Mouse (Mus musculus) spleen, adult 2 months (tissue): ENCODE results near the gene Lbx2. TPM values are rescaled to one million over a fixed set of nuclear protein-coding genes. Genes with fewer than 3 reads are reported as not detected.

ENCODE experiments used
- DNase-seq, 2 experiments: peaks; one replicate each; pipeline versions ENCODE4 v3.0.0 to v3.0.0-alpha.2; 2012 to 2021; ENCODE audit warnings: low spot score in 2 of 2, low read depth in 1 of 2
- H3K27ac ChIP-seq: fragments of 200-500 bp; 2 replicates; pipeline ENCODE4 v1.5.1; 2012; ENCODE audit warnings: low read length, inconsistent platforms; ENCODE audit not compliant: insufficient read depth
- H3K27me3 ChIP-seq: fragments of 200-500 bp; 2 replicates; pipeline ENCODE4 v1.6.1; 2012; ENCODE audit warnings: mild to moderate bottlenecking, moderate library complexity, low read length, inconsistent platforms; ENCODE audit not compliant: control insufficient read depth, insufficient read depth
- H3K36me3 ChIP-seq: fragments of 200-500 bp; 2 replicates; pipeline ENCODE4 v1.6.1; 2012; ENCODE audit warnings: mild to moderate bottlenecking, low read length, inconsistent platforms; ENCODE audit not compliant: control insufficient read depth, insufficient read depth
- H3K4me1 ChIP-seq: fragments of 200-500 bp; 2 replicates; pipeline ENCODE4 v1.6.1; 2011; ENCODE audit warnings: inconsistent platforms; ENCODE audit not compliant: control insufficient read depth, insufficient read depth, insufficient read length
- H3K4me3 ChIP-seq: fragments of 200-500 bp; 2 replicates; pipeline ENCODE4 v1.5.1; 2011; ENCODE audit warnings: mild to moderate bottlenecking, inconsistent platforms; ENCODE audit not compliant: insufficient read depth, insufficient read length; ENCODE audit errors: extremely low read depth
- CTCF ChIP-seq: fragments of 200-500 bp; IDR thresholded peaks from 2 replicates; pipeline ENCODE4 v1.5.1; 2011; ENCODE audit warnings: mild to moderate bottlenecking, inconsistent platforms; ENCODE audit not compliant: insufficient read depth, insufficient read length, insufficient replicate concordance; ENCODE audit errors: extremely low read depth
- POLR2A ChIP-seq: fragments of 200-500 bp; IDR thresholded peaks from 2 replicates; pipeline ENCODE4 v1.6.1; 2011; ENCODE audit warnings: low read depth, low read length, inconsistent platforms
- WGBS: fragments of 180-500 bp; shearing (Covaris S2); methylation state at CpG from one replicate; pipeline ENCODE4 v1.1.7; 2018; 5-methylcytosine and 5-hydroxymethylcytosine counted together
- polyA plus RNA-seq: library from polyadenylated mRNA; depleted of rRNA; stranded (reverse); fragments of >200 nt; gene quantifications from 2 replicates; pipeline ENCODE4 v1.2.3, GENCODE M21; 2012

The Lbx2 gene
- polyA plus RNA-seq, 1 experiment: 2.8 TPM

DNA sequence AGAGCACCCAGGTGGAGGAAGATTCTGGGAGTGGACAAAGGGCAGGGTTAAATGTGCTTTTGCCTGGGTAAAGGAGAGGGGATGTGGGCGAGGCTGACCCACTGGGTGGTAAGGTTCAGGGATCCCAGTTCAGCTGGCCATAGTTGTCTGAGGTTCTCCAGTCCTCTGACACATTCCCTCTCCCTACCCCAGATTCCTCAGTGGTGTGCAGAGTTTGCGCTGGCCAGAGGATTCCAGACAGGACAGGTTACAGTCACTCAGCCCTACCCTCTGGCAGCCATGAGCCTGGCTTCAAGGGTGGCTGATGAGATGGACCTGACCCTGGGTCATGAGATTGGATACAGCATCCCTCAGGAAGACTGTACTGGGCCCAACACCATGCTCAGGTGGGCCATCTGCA is 27.4 kb upstream of the Lbx2 start:
- Histone ChIP-seq H3K27me3 (no peaks in the 10 kb centered on the region), H3K27ac (no peak overlapping the region), H3K4me3 (no peak overlapping the region), H3K4me1 (peaks cover 4% of the 10 kb centered on the region; the same call in 1 of the 2 replicates), H3K36me3 (peaks cover 11% of the 10 kb centered on the region)
- whole genome bisulfite sequencing: 98% methylated on average over 2 of the region's 2 CpGs
- no peak for DNase-seq
- TF ChIP-seq POLR2A (no peak), CTCF (no peak)

DNA sequence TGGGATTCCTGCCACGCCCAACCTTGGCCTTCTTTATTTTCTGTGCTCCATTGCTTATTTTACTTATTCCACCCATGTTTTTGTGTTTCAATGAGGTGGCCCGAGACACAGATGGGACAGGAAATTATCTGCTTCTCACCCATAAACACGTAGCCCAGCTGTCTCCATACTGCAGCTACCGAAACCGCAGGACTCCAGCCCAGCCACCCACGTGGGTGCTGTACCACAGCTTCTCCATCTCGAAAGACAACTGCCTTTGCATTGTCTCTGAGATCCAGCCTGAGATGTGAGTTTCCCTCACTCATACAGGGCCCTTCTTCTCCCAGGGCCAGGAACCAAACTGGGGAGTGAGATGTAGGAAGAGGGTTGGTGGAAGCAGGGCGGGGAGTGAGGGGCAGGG is 20.2 kb upstream of the Lbx2 start:
- no peak overlapping the region for H3K27ac ChIP-seq
- no peak for DNase-seq
- H3K36me3 ChIP-seq: no peaks in the 10 kb centered on the region
- WGBS: 31% methylated on average over 8 of the region's 8 CpGs
- H3K4me3 ChIP-seq: no peak overlapping the region
- H3K4me1 ChIP-seq: peaks cover 22% of the 10 kb centered on the region
- TF ChIP-seq CTCF (no peak), POLR2A (no peak)
- H3K27me3 ChIP-seq: peaks cover 25% of the 10 kb centered on the region

DNA sequence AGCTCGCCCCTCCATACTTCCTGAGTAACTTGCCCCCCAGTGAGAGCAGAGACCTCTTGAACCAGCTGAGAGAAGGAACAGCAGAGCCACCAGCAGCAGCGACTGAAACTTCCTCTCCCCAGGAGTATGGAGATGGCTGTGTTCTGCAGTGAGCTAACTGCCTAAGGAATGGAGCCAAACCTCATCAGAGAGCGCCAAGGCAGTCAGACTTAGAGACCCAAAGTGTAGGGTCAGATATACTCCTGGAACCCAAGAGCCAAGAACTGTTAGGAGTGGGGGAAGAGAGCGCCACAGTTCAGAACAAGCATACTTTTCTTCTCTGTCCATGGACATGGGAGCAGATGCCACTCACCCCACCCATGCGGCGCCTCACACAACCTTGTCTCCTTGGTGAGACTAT is 19.7 kb upstream of the Lbx2 start:
- Histone ChIP-seq H3K27ac (no peak overlapping the region), H3K27me3 (peaks cover 29% of the 10 kb centered on the region), H3K4me3 (no peak overlapping the region), H3K36me3 (no peaks in the 10 kb centered on the region), H3K4me1 (peaks cover 26% of the 10 kb centered on the region)
- DNase-seq: no peak
- TF ChIP-seq POLR2A: no peak
- TF ChIP-seq CTCF: no peak
- WGBS: 38% methylated on average over 6 of the region's 6 CpGs

DNA sequence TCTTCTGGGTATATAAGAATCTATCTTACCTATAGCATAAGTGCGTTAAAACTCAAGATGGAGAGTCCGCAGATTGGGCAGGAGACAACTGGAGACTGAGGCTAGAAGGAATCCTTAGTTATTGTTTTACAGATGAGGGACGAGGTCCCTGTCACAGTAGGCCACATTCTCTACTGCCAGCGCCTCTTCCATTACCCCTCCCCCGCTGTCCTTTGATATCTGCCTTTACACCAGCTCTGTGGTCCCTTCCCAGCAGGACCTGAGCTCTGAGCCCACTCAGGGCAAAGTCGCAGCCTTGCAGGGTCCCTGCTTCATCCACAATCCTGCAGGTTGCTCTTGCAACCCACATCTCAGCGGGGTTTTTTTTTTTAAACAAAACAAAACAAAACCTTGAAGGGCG is 17.9 kb upstream of the Lbx2 start:
- no peak overlapping the region for H3K4me3 ChIP-seq
- peaks cover 33% of the 10 kb centered on the region for H3K27me3 ChIP-seq
- H3K4me1 ChIP-seq: peaks cover 26% of the 10 kb centered on the region
- TF ChIP-seq CTCF: no peak
- TF ChIP-seq POLR2A: no peak
- H3K27ac ChIP-seq: no peak overlapping the region
- no peaks in the 10 kb centered on the region for H3K36me3 ChIP-seq
- 50% methylated on average over 8 of the region's 8 CpGs for WGBS
- DNase-seq: no peak

DNA sequence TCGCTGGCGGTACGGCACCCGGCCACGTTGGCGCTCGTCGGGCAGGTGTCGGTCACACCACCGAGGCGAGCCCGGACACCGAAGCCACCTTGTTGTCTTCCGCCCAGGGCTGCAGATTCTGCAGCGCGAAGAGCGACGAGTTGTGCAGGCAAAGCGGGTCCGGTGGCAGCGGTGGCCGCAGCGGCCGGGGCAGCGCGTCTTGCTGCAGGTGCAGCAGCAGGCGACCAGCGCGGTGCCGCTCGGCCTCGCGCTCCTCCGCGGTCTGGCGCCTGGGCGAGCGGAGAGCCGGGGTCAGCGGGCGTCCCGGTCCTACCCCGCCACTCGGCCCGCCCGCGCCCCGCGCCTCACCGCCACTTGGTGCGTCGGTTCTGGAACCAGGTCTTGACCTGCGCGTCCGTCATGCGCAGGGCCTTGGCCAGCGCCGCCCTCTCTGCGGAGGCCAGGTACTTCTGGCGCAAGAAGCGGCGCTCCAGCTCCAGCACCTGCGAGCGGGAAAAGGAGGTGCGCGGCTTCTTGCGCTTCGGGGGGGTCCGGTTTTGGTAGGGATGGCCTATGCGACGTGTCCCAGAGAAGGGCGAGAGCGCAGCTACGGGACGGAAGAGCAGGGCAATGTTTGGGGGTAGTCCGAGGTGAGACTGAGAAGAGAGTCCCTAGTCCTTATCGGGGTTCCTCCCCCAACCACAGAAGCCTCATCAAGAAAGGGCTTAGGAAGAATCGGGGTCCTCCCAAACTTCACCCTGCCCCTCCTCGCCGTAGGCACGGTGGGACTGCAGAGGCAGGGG is 17.3 kb upstream of the Lbx2 start:
- H3K4me3 ChIP-seq: 0 out of 2 replicates have a peak overlapping the region, but pooled peaks have one; percentile 3
- no peak overlapping the region for H3K27ac ChIP-seq
- TF ChIP-seq POLR2A (no peak), CTCF (no peak)
- no peaks in the 10 kb centered on the region for H3K36me3 ChIP-seq
- peaks cover 33% of the 10 kb centered on the region for H3K27me3 ChIP-seq
- 3% methylated on average over 81 of the region's 81 CpGs for WGBS
- DNase-seq: no peak
- H3K4me1 ChIP-seq: peaks cover 26% of the 10 kb centered on the region

DNA sequence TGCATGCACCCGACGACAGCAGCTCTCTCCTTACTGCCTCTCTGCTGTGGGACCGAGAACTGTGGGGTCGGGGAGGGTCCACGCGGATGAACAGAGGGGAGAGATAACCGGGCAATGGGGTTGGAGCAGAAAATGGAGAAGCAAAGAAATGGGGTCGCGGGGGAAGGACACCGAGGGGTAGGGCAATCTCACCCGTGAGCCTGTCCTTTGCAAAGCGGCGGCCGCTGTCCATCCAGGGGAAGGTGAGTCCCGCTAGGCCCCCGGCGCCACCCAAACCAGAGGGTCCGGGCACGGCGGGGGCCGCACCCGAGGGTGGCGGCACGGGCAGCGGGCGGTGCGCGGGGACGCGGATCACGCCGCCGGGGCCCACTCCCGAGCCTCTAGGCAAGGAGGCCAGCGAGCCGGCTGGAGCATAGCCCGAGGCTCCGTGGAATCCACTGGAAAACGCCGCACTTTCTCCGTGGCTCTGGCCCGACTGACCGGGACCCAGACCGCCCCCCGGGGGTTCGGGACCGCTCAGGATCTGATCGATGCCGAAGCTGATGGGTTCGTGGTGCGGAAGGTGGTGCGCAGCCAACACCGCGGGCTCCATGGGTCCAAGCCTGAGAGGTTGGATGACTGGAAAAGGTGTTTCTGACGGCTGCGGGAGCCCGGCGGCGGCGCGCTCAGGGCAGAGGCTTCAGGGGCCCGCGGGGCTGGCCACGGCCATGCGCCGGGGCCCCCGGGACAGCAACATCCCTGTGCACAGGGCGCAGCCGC is 16.5 kb upstream of the Lbx2 start:
- no peaks in the 10 kb centered on the region for H3K36me3 ChIP-seq
- TF ChIP-seq CTCF (no peak), POLR2A (no peak)
- no peak overlapping the region for H3K27ac ChIP-seq
- H3K4me3 ChIP-seq: no peak overlapping the region
- peaks cover 26% of the 10 kb centered on the region for H3K4me1 ChIP-seq
- H3K27me3 ChIP-seq: peaks cover 33% of the 10 kb centered on the region
- DNase-seq: no peak
- 5% methylated on average over 67 of the region's 69 CpGs for WGBS

DNA sequence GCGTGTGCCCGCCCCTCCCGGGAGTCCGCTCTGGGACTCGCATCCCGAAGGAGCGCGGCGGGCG is 16.1 kb upstream of the Lbx2 start, which contains the start of gene Tlx2:
Gene Tlx2, minus strand, starts transcription at position 47 of the 64 bp plus-strand sequence.
- H3K36me3 ChIP-seq: no peaks in the 10 kb centered on the region
- TF ChIP-seq POLR2A (no peak), CTCF (no peak)
- peaks cover 26% of the 10 kb centered on the region for H3K4me1 ChIP-seq
- H3K27ac ChIP-seq: no peak within 1 kb of the TSS
- H3K27me3 ChIP-seq: peaks cover 33% of the 10 kb centered on the region
- no peak for DNase-seq
- H3K4me3 ChIP-seq: 0 out of 2 replicates have a peak within 1 kb of the TSS, but pooled peaks have one; percentile 3
- WGBS: 1% methylated on average over 10 of the region's 10 CpGs
